Mouse (Mus musculus) thymus, adult 18-20 months (tissue): ENCODE data around the gene Tiam2.
"Not testable (repeated sequence)": the region's sequence is repeated elsewhere in the genome, so short reads cannot be mapped to it uniquely, and the experiment has no call there.

ENCODE experiments used
- DNase-seq, 2 experiments: peaks; one replicate each; pipeline ENCODE4 v3.0.0; 2022; ENCODE audit warnings: mixed read lengths in 2 of 2

Gene Tiam2

GRCm38 (mm10) chr17:3344872-3345271 lies 18.5 kb downstream of the Tiam2 start:
- DNase-seq: no peak

GRCm38 (mm10) chr17:3345276-3345885 lies 19.0 kb downstream of the Tiam2 start:
- no peak for DNase-seq

GRCm38 (mm10) chr17:3347800-3348199 lies 21.4 kb downstream of the Tiam2 start:
- no peak for DNase-seq

GRCm38 (mm10) chr17:3349331-3349730 lies 23.0 kb downstream of the Tiam2 start:
- no peak for DNase-seq

GRCm38 (mm10) chr17:3349939-3350338 lies 23.6 kb downstream of the Tiam2 start:
- no peak for DNase-seq

GRCm38 (mm10) chr17:3350405-3350804 lies 24.0 kb downstream of the Tiam2 start:
- no peak for DNase-seq

GRCm38 (mm10) chr17:3351668-3352067 lies 25.3 kb downstream of the Tiam2 start:
- DNase-seq: no peak

- DNase-seq: not testable (repeated sequence)
Measured at GRCm38 (mm10) chr17:3353141-3353540, 26.8 kb downstream of the Tiam2 start.

GRCm38 (mm10) chr17:3354856-3355255 lies 28.5 kb downstream of the Tiam2 start:
- DNase-seq: no peak

- DNase-seq: no peak
Measured at GRCm38 (mm10) chr17:3356633-3357365, 30.4 kb downstream of the Tiam2 start.

- no peak for DNase-seq
Measured at GRCm38 (mm10) chr17:3360236-3360635, 33.9 kb downstream of the Tiam2 start.

- DNase-seq: no peak
Measured at GRCm38 (mm10) chr17:3361751-3362150, 35.4 kb downstream of the Tiam2 start.

GRCm38 (mm10) chr17:3363216-3363615 lies 36.8 kb downstream of the Tiam2 start:
- DNase-seq: no peak

- no peak for DNase-seq
Measured at GRCm38 (mm10) chr17:3366741-3367140, 40.4 kb downstream of the Tiam2 start.

- DNase-seq: no peak
Measured at GRCm38 (mm10) chr17:3368386-3368785, 42.0 kb downstream of the Tiam2 start.

GRCm38 (mm10) chr17:3369631-3370030 lies 43.3 kb downstream of the Tiam2 start:
- no peak for DNase-seq

GRCm38 (mm10) chr17:3378606-3379005 lies 52.2 kb downstream of the Tiam2 start:
- no peak for DNase-seq

- DNase-seq: no peak
Measured at GRCm38 (mm10) chr17:3379753-3380588, 53.6 kb downstream of the Tiam2 start.

- no peak for DNase-seq
Measured at GRCm38 (mm10) chr17:3385391-3385790, 59.0 kb downstream of the Tiam2 start.

- DNase-seq: no peak
Measured at GRCm38 (mm10) chr17:3387819-3388218, 61.4 kb downstream of the Tiam2 start.

GRCm38 (mm10) chr17:3389741-3390140 lies 63.4 kb downstream of the Tiam2 start:
- no peak for DNase-seq

GRCm38 (mm10) chr17:3393981-3394380 lies 67.6 kb downstream of the Tiam2 start:
- no peak for DNase-seq

- DNase-seq: no peak
Measured at GRCm38 (mm10) chr17:3394985-3395384, 68.6 kb downstream of the Tiam2 start.

- DNase-seq: no peak
Measured at GRCm38 (mm10) chr17:3396881-3397281, 70.5 kb downstream of the Tiam2 start.
